Mouse (Mus musculus) megakaryocyte, adult 5-6 weeks (primary cell): Measurements from ENCODE around the gene Sytl4. TPM values are rescaled to one million over a fixed set of nuclear protein-coding genes. Genes with fewer than 3 reads are reported as not detected.

ENCODE experiments used
- ATAC-seq: 2 replicates; pipeline ENCODE4 v1.8.0; 2016; ENCODE audit warnings: mild to moderate bottlenecking, inconsistent platforms; ENCODE audit not compliant: poor library complexity, severe bottlenecking
- total RNA-seq, 2 experiments: library from RNA; stranded (forward) in 1 of 2; stranded (reverse) in 1 of 2; fragments of 153-499, 151-499 nt in 1 of 2; fragments of 221-1000, 200-1000 nt in 1 of 2; gene quantifications; 2 replicates each; pipeline versions ENCODE4 v1.2.3 to v1.2.4; 2015 to 2017

The Sytl4 gene
- total RNA-seq (2015) (not detected in 2 replicates), total RNA-seq (2017) (0.15 TPM in 1 of 2 replicates, not detected in the other)

GRCm38 (mm10) chrX:133981231-133982002 lies at the start of gene Sytl4:
Gene Sytl4, minus strand, starts transcription at chrX:133981812.
- ATAC-seq, result no peak

- no peak for ATAC-seq
Measured at GRCm38 (mm10) chrX:134020664-134021063, 39.1 kb upstream of the Sytl4 start.

- ATAC-seq, result peak; percentile 77
Measured at GRCm38 (mm10) chrX:134019005-134019404, 37.4 kb upstream of the Sytl4 start.

GRCm38 (mm10) chrX:133995866-133996265 lies 14.3 kb upstream of the Sytl4 start:
- ATAC-seq, result no peak

- ATAC-seq, result no peak
Measured at GRCm38 (mm10) chrX:133964615-133965014, 17.0 kb downstream of the Sytl4 start.

GRCm38 (mm10) chrX:133960617-133961016 lies 21.0 kb downstream of the Sytl4 start:
- no peak for ATAC-seq

- no peak for ATAC-seq
Measured at GRCm38 (mm10) chrX:133954661-133955060, 27.0 kb downstream of the Sytl4 start.

- peak; percentile 89 for ATAC-seq
Measured at GRCm38 (mm10) chrX:133947427-133947826, 34.2 kb downstream of the Sytl4 start.

- no peak for ATAC-seq
Measured at GRCm38 (mm10) chrX:133939561-133939960, 42.1 kb downstream of the Sytl4 start.

GRCm38 (mm10) chrX:133936605-133937225 lies 44.9 kb downstream of the Sytl4 start:
- ATAC-seq, result no peak

- ATAC-seq, result peak; percentile 51
Measured at GRCm38 (mm10) chrX:133931302-133932013, 50.2 kb downstream of the Sytl4 start.

GRCm38 (mm10) chrX:133926760-133927159 lies 54.9 kb downstream of the Sytl4 start:
- no peak for ATAC-seq

- ATAC-seq, result no peak
Measured at GRCm38 (mm10) chrX:133921187-133921586, 60.4 kb downstream of the Sytl4 start.

GRCm38 (mm10) chrX:133914219-133914618 lies 67.4 kb downstream of the Sytl4 start:
- ATAC-seq, result no peak

GRCm38 (mm10) chrX:133913006-133913405 lies 68.6 kb downstream of the Sytl4 start:
- no peak for ATAC-seq

GRCm38 (mm10) chrX:133911397-133912103 lies 70.1 kb downstream of the Sytl4 start:
- no peak for ATAC-seq

- ATAC-seq, result no peak
Measured at GRCm38 (mm10) chrX:133908261-133908660, 73.4 kb downstream of the Sytl4 start, which contains the start of gene Srpx2. Gene Srpx2, plus strand, starts transcription at chrX:133908426.

- ATAC-seq, result peak; percentile 76
Measured at GRCm38 (mm10) chrX:133898014-133898542, 83.5 kb downstream of the Sytl4 start, which contains the start of gene Tspan6. Gene Tspan6, minus strand, starts transcription at chrX:133898429.

- no peak for ATAC-seq
Measured at GRCm38 (mm10) chrX:133888111-133888510, 93.5 kb downstream of the Sytl4 start.

GRCm38 (mm10) chrX:133887308-133887707 lies 94.3 kb downstream of the Sytl4 start:
- no peak for ATAC-seq
